Mouse (Mus musculus): Measurements from ENCODE around the gene Mgat4b. TPM values are rescaled to one million over a fixed set of nuclear protein-coding genes. Genes with fewer than 3 reads are reported as not detected.
A peak's percentile ranks its signal among the peaks of the same experiment; 100 is the strongest.
"Not testable (repeated sequence)": the region's sequence is repeated elsewhere in the genome, so short reads cannot be mapped to it uniquely, and the experiment has no call there.

Gene Mgat4b
- polyA plus RNA-seq (2015; fragmentation: Nextera tagmentation; extraction: Ambion mirVana): 5.8 and 7.3 TPM in 2 replicates

GRCm38 (mm10) chr11:50210505-50211151 is at the start of gene Mgat4b, which contains the start of gene Sqstm1:
Mgat4b (plus strand) TSS chr11:50210890.
Sqstm1 (minus strand) TSS chr11:50210827.
- 0% methylated on average over 48 of the region's 48 CpGs for WGBS
- ATAC-seq (ENCODE audit: low read depth): peak; percentile 73
- H3K4me3 ChIP-seq (ENCODE audit: low read length): peak within 1 kb of the TSS; percentile 93
- H3K4me2 ChIP-seq (ENCODE audit: low read depth, low read length): peak within 1 kb of the TSS; percentile 75
- peak within 1 kb of the TSS; percentile 98 for H3K9ac ChIP-seq (ENCODE audit: low read length)
- H3K27ac ChIP-seq (ENCODE audit: low read length): peak within 1 kb of the TSS; percentile 99
- H3K9me3 ChIP-seq (ENCODE audit: control insufficient read depth, low read length): no peaks in the 10 kb centered on the region
- H3K36me3 ChIP-seq (ENCODE audit: control insufficient read depth, insufficient read depth, low read length): peaks cover 23% of the 10 kb centered on the region
- H3K27me3 ChIP-seq (ENCODE audit: control insufficient read depth, insufficient read depth, low read depth, low read length): no peaks in the 10 kb centered on the region
- H3K4me1 ChIP-seq (replicated peaks; ENCODE audit: control insufficient read depth, insufficient read depth, low read length): peaks cover 13% of the 10 kb centered on the region

- Histone ChIP-seq H3K4me3 (ENCODE audit: low read length) (no peak overlapping the region), H3K9ac (ENCODE audit: low read length) (no peak overlapping the region), H3K27me3 (ENCODE audit: control insufficient read depth, insufficient read depth, low read depth, low read length) (no peaks in the 10 kb centered on the region), H3K36me3 (ENCODE audit: control insufficient read depth, insufficient read depth, low read length) (peaks cover 46% of the 10 kb centered on the region), H3K4me1 (replicated peaks; ENCODE audit: control insufficient read depth, insufficient read depth, low read length) (no peaks in the 10 kb centered on the region), H3K9me3 (ENCODE audit: control insufficient read depth, low read length) (no peaks in the 10 kb centered on the region), H3K27ac (ENCODE audit: low read length) (peak overlapping the region; percentile 57), H3K4me2 (ENCODE audit: low read depth, low read length) (no peak overlapping the region)
- ATAC-seq (ENCODE audit: low read depth): peak; percentile 64
- WGBS: 58% methylated on average over 10 of the region's 10 CpGs
Measured at GRCm38 (mm10) chr11:50161578-50162304, 48.9 kb upstream of the Mgat4b start.

GRCm38 (mm10) chr11:50162338-50163050 is 48.2 kb upstream of the Mgat4b start:
- Histone ChIP-seq H3K36me3 (ENCODE audit: control insufficient read depth, insufficient read depth, low read length) (peaks cover 39% of the 10 kb centered on the region), H3K9me3 (ENCODE audit: control insufficient read depth, low read length) (no peaks in the 10 kb centered on the region), H3K9ac (ENCODE audit: low read length) (no peak overlapping the region), H3K27me3 (ENCODE audit: control insufficient read depth, insufficient read depth, low read depth, low read length) (no peaks in the 10 kb centered on the region), H3K27ac (ENCODE audit: low read length) (peak overlapping the region; percentile 57), H3K4me3 (ENCODE audit: low read length) (no peak overlapping the region), H3K4me1 (replicated peaks; ENCODE audit: control insufficient read depth, insufficient read depth, low read length) (no peaks in the 10 kb centered on the region), H3K4me2 (ENCODE audit: low read depth, low read length) (no peak overlapping the region)
- peak; percentile 64 for ATAC-seq (ENCODE audit: low read depth)
- WGBS: 92% methylated on average over 3 of the region's 3 CpGs

- no peak overlapping the region for H3K9ac ChIP-seq (ENCODE audit: low read length)
- H3K9me3 ChIP-seq (ENCODE audit: control insufficient read depth, low read length): no peaks in the 10 kb centered on the region
- H3K36me3 ChIP-seq (ENCODE audit: control insufficient read depth, insufficient read depth, low read length): peaks cover 33% of the 10 kb centered on the region
Measured at GRCm38 (mm10) chr11:50168352-50168751, 42.3 kb upstream of the Mgat4b start.

GRCm38 (mm10) chr11:50174111-50174729 is 36.5 kb upstream of the Mgat4b start, which contains the start of gene Mrnip:
Mrnip (plus strand) TSS chr11:50174444.
- not testable (repeated sequence) for H3K27me3 ChIP-seq (ENCODE audit: control insufficient read depth, insufficient read depth, low read depth, low read length); H3K9me3 ChIP-seq (ENCODE audit: control insufficient read depth, low read length)
- peaks cover 15% of the 10 kb centered on the region for H3K36me3 ChIP-seq (ENCODE audit: control insufficient read depth, insufficient read depth, low read length)
- H3K4me2 ChIP-seq (ENCODE audit: low read depth, low read length): peak within 1 kb of the TSS; percentile 84
- H3K27ac ChIP-seq (ENCODE audit: low read length): peak within 1 kb of the TSS; percentile 28; the same call in 1 of the 2 replicates
- peak within 1 kb of the TSS; percentile 73 for H3K9ac ChIP-seq (ENCODE audit: low read length)
- H3K4me3 ChIP-seq (ENCODE audit: low read length): peak within 1 kb of the TSS; percentile 63
- WGBS: 4% methylated on average over 19 of the region's 19 CpGs
- peak; percentile 40 for ATAC-seq (ENCODE audit: low read depth)
- peaks cover 11% of the 10 kb centered on the region for H3K4me1 ChIP-seq (replicated peaks; ENCODE audit: control insufficient read depth, insufficient read depth, low read length)

More at GRCm38 (mm10) chr11:50168352-50168751, 42.3 kb upstream of the Mgat4b start:
- Histone ChIP-seq H3K27ac (ENCODE audit: low read length) (no peak overlapping the region), H3K27me3 (ENCODE audit: control insufficient read depth, insufficient read depth, low read depth, low read length) (no peaks in the 10 kb centered on the region), H3K4me1 (replicated peaks; ENCODE audit: control insufficient read depth, insufficient read depth, low read length) (no peaks in the 10 kb centered on the region), H3K4me3 (ENCODE audit: low read length) (no peak overlapping the region), H3K4me2 (ENCODE audit: low read depth, low read length) (no peak overlapping the region)
- ATAC-seq (ENCODE audit: low read depth): no peak
- 78% methylated on average over 5 of the region's 5 CpGs for WGBS

GRCm38 (mm10) chr11:50174730-50175187 is 35.9 kb upstream of the Mgat4b start:
- Histone ChIP-seq H3K4me3 (ENCODE audit: low read length) (peak overlapping the region; percentile 63), H3K27me3 (ENCODE audit: control insufficient read depth, insufficient read depth, low read depth, low read length) (no peaks in the 10 kb centered on the region), H3K27ac (ENCODE audit: low read length) (peak overlapping the region; percentile 4; the same call in 1 of the 2 replicates), H3K4me1 (replicated peaks; ENCODE audit: control insufficient read depth, insufficient read depth, low read length) (peaks cover 11% of the 10 kb centered on the region), H3K9ac (ENCODE audit: low read length) (peak overlapping the region; percentile 73), H3K36me3 (ENCODE audit: control insufficient read depth, insufficient read depth, low read length) (peaks cover 12% of the 10 kb centered on the region), H3K4me2 (ENCODE audit: low read depth, low read length) (peak overlapping the region; percentile 84), H3K9me3 (ENCODE audit: control insufficient read depth, low read length) (no peaks in the 10 kb centered on the region)
- WGBS: under 1% methylated on average over 26 of the region's 27 CpGs
- peak; percentile 100 for ATAC-seq (ENCODE audit: low read depth)

GRCm38 (mm10) chr11:50176351-50176750 is 34.3 kb upstream of the Mgat4b start:
- peaks cover 11% of the 10 kb centered on the region for H3K4me1 ChIP-seq (replicated peaks; ENCODE audit: control insufficient read depth, insufficient read depth, low read length)
- H3K36me3 ChIP-seq (ENCODE audit: control insufficient read depth, insufficient read depth, low read length): 0 out of 2 replicates have a peak, but pooled peaks cover 5% of the 10 kb centered on the region
- no peaks in the 10 kb centered on the region for H3K27me3 ChIP-seq (ENCODE audit: control insufficient read depth, insufficient read depth, low read depth, low read length)
- no peak overlapping the region for H3K9ac ChIP-seq (ENCODE audit: low read length)
- H3K4me2 ChIP-seq (ENCODE audit: low read depth, low read length): no peak overlapping the region
- no peak for ATAC-seq (ENCODE audit: low read depth)
- no peak overlapping the region for H3K27ac ChIP-seq (ENCODE audit: low read length)
- WGBS: 28% methylated on average over 3 of the region's 3 CpGs
- H3K9me3 ChIP-seq (ENCODE audit: control insufficient read depth, low read length): no peaks in the 10 kb centered on the region
- H3K4me3 ChIP-seq (ENCODE audit: low read length): no peak overlapping the region

GRCm38 (mm10) chr11:50177111-50177510 is 33.6 kb upstream of the Mgat4b start:
- no peak overlapping the region for H3K9ac ChIP-seq (ENCODE audit: low read length)
- WGBS: 65% methylated on average over 6 of the region's 6 CpGs
- H3K4me1 ChIP-seq (replicated peaks; ENCODE audit: control insufficient read depth, insufficient read depth, low read length): peaks cover 11% of the 10 kb centered on the region
- H3K9me3 ChIP-seq (ENCODE audit: control insufficient read depth, low read length): no peaks in the 10 kb centered on the region
- no peaks in the 10 kb centered on the region for H3K27me3 ChIP-seq (ENCODE audit: control insufficient read depth, insufficient read depth, low read depth, low read length)
- H3K4me3 ChIP-seq (ENCODE audit: low read length): no peak overlapping the region
- H3K4me2 ChIP-seq (ENCODE audit: low read depth, low read length): no peak overlapping the region
- ATAC-seq (ENCODE audit: low read depth): no peak
- no peaks in the 10 kb centered on the region for H3K36me3 ChIP-seq (ENCODE audit: control insufficient read depth, insufficient read depth, low read length)
- no peak overlapping the region for H3K27ac ChIP-seq (ENCODE audit: low read length)

Data from lung, embryonic 16.5 days (tissue).